Mouse (Mus musculus) liver, adult 2 months (tissue): ENCODE measurements at regions not wholly inside any gene's neighbourhood (a gene's known extent, or its start where the extent isn't known, plus 50 kb on each side); places are given as distances from the start of the nearest gene placed in this dataset.

ENCODE experiments used
- CTCF ChIP-seq: fragments of 200-500 bp; IDR thresholded peaks from 2 replicates; pipeline ENCODE4 v1.5.1; 2011; ENCODE audit warnings: low read depth, low read length, control low read depth
- POLR2A ChIP-seq: fragments of 200-500 bp; IDR thresholded peaks from 2 replicates; pipeline ENCODE4 v1.6.1; 2011; ENCODE audit warnings: low read length, control low read depth; ENCODE audit not compliant: insufficient read depth; ENCODE audit errors: extremely low read depth

- TF ChIP-seq CTCF (no peak), POLR2A (no peak)
These were observed 327.5 kb upstream of the Gcfc2 start for GRCm38 (mm10) chr6:81595926-81596325.
